Mouse (Mus musculus) stomach, embryonic 14.5 days (tissue): ENCODE data around the gene Slc38a6. TPM values are rescaled to one million over a fixed set of nuclear protein-coding genes. Genes with fewer than 3 reads are reported as not detected.

Source experiments
- ATAC-seq: fragments of 200-750 bp; cut with Nextera tagmentation; 2 replicates; pipeline ENCODE4 v1.8.0; 2017; ENCODE audit warnings: low read depth, moderate TSS enrichment; ENCODE audit not compliant: insufficient number of reproducible peaks, insufficient read depth, low FRiP score
- H3K27ac ChIP-seq: fragments of 300-500 bp; sonication (generic); 2 replicates; pipeline ENCODE4 v1.5.1; 2014; ENCODE audit warnings: mild to moderate bottlenecking, low read length, moderate library complexity, mixed read lengths
- H3K27me3 ChIP-seq: fragments of 300-500 bp; sonication (generic); 2 replicates; pipeline ENCODE4 v1.6.1; 2014; ENCODE audit warnings: low read length, control low read depth, mixed read lengths; ENCODE audit not compliant: control insufficient read depth, insufficient read depth
- H3K36me3 ChIP-seq: fragments of 300-500 bp; sonication (generic); 2 replicates; pipeline ENCODE4 v1.6.1; 2014; ENCODE audit warnings: mild to moderate bottlenecking, control low read depth, low read length, moderate library complexity, mixed read lengths; ENCODE audit not compliant: control insufficient read depth, insufficient read depth
- H3K4me1 ChIP-seq: fragments of 300-500 bp; sonication (generic); 2 replicates; pipeline ENCODE4 v1.6.1; 2014; ENCODE audit warnings: low read length, control low read depth, mixed read lengths; ENCODE audit not compliant: control insufficient read depth, insufficient read depth
- H3K4me2 ChIP-seq: fragments of 300-500 bp; sonication (generic); replicated peaks from 2 replicates; pipeline ENCODE4 v1.6.1; 2014; ENCODE audit warnings: low read depth, low read length, control low read depth
- H3K4me3 ChIP-seq: fragments of 300-500 bp; sonication (generic); 2 replicates; pipeline ENCODE4 v1.5.1; 2014; ENCODE audit warnings: low read depth, low read length, control low read depth
- H3K9ac ChIP-seq: fragments of 300-500 bp; sonication (generic); replicated peaks from 2 replicates; pipeline ENCODE4 v1.6.1; 2014; ENCODE audit warnings: low read depth, mild to moderate bottlenecking, control low read depth, low read length, moderate library complexity, mixed read lengths
- H3K9me3 ChIP-seq: fragments of 300-500 bp; sonication (generic); 2 replicates; pipeline ENCODE4 v1.6.1; 2016; ENCODE audit warnings: low read depth, low read length, control low read depth; ENCODE audit not compliant: control insufficient read depth
- whole genome bisulfite sequencing: fragments of 180-500 bp; shearing (Covaris S2); extraction: QIAGEN DNeasy Blood & Tissue Kit; methylation state at CpG from one replicate; pipeline ENCODE4 v1.1.7; 2014; 5-methylcytosine and 5-hydroxymethylcytosine counted together
- polyA plus RNA-seq: library from polyadenylated mRNA; unstranded; fragments of >200 nt; fragmentation: Nextera tagmentation; extraction: Ambion mirVana; gene quantifications from 2 replicates; pipeline ENCODE4 v1.2.1, GENCODE M21; 2014

The Slc38a6 gene
- polyA plus RNA-seq, 1 experiment from 2014 or later, result 10.3 TPM

GRCm38 (mm10) chr12:73325617-73326016, 39.0 kb downstream of the Slc38a6 start:
- H3K4me2 ChIP-seq, result no peak overlapping the region
- H3K9me3 ChIP-seq, result no peaks in the 10 kb centered on the region
- no peak overlapping the region for H3K9ac ChIP-seq
- no peak overlapping the region for H3K4me3 ChIP-seq
- WGBS, result 12% methylated on average over 4 of the region's 4 CpGs
- no peaks in the 10 kb centered on the region for H3K36me3 ChIP-seq
- no peaks in the 10 kb centered on the region for H3K4me1 ChIP-seq
- no peak overlapping the region for H3K27ac ChIP-seq
- no peak for ATAC-seq
- no peaks in the 10 kb centered on the region for H3K27me3 ChIP-seq

DNA sequence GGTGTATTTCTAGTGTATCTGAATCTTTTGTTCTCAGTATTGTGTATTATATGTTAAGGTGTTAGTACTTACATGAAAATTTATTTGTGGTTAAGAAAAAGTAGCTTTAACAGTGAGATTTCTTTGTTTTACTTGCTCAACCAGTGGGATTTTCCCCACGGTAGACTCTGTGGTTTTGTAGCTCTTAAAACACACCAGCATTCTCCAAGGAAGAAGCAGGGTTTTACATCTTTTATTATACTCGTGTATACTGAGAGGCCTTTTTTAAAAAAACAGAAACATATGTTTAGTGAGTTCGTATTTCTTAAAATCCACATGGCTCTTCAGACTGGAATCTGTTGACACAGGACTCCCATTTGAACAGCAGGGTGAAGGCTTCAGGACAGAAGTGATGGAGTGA, 40.8 kb downstream of the Slc38a6 start:
- 59% methylated on average over 3 of the region's 3 CpGs for WGBS
- ATAC-seq, result no peak
- Histone ChIP-seq H3K4me3 (no peak overlapping the region), H3K27me3 (no peaks in the 10 kb centered on the region), H3K4me2 (no peak overlapping the region), H3K4me1 (no peaks in the 10 kb centered on the region), H3K36me3 (no peaks in the 10 kb centered on the region), H3K27ac (no peak overlapping the region), H3K9me3 (no peaks in the 10 kb centered on the region), H3K9ac (no peak overlapping the region)

DNA sequence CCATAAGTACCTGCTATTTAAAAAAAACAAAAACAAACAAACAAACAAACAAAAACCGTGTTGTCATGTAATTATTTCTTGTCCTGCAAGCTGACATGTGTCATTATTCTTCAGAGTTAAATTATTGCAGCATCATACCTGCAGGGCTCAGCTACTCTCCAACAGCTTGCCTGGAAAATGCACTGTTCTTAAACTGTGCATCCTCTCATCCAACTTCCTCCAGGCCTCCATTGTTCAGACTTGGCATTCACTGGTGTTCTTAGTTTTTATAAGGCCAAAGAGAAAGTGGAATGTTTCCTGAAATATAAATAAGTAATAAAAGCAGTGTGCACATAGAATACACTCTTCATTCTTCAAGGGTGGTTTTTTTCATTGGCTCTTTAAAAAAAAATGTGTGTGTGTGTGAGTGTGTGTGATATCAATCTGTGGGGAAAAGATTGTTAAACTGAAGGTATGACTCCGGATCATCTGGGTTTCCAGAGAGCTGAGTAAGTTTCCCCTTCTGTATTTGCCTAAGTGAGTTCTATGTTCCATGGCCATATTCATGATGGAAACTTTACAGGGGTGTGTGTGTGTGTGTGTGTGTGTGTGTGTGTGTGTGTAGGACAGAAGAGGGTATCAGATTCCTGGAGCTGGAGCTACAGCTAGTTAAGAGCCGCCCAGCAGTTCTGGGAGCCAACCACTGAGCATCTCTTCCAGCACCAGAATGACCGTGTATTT, 42.0 kb downstream of the Slc38a6 start:
- H3K4me2 ChIP-seq, result no peak overlapping the region
- WGBS, result 79% methylated on average over 4 of the region's 4 CpGs
- H3K9me3 ChIP-seq, result no peaks in the 10 kb centered on the region
- H3K27me3 ChIP-seq, result no peaks in the 10 kb centered on the region
- H3K9ac ChIP-seq, result no peak overlapping the region
- no peaks in the 10 kb centered on the region for H3K36me3 ChIP-seq
- ATAC-seq, result no peak
- no peaks in the 10 kb centered on the region for H3K4me1 ChIP-seq
- no peak overlapping the region for H3K27ac ChIP-seq
- no peak overlapping the region for H3K4me3 ChIP-seq

DNA sequence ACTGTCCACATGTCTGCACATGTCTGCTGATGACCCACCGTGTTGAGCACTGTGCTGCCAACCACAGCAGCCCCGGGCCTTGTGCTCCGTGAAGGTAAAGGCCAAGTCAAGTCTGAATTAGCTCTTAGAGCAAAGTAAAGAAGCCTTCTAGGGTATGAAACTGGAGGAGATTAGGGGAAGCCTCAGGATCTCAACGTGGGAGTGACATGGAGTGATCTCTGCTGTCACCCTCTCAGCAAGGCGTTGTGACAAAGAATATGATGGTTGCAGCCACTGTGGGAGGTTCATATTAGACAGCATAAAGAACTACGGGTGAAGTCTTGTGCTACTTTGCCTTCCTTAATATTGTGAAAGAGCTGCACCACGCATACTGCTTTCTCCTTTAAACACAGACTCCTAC, 43.7 kb downstream of the Slc38a6 start:
- H3K9me3 ChIP-seq, result no peaks in the 10 kb centered on the region
- H3K4me2 ChIP-seq, result no peak overlapping the region
- H3K36me3 ChIP-seq, result no peaks in the 10 kb centered on the region
- no peak overlapping the region for H3K9ac ChIP-seq
- H3K27me3 ChIP-seq, result no peaks in the 10 kb centered on the region
- no peak for ATAC-seq
- H3K4me1 ChIP-seq, result no peaks in the 10 kb centered on the region
- no peak overlapping the region for H3K4me3 ChIP-seq
- WGBS, result 78% methylated on average over 7 of the region's 7 CpGs
- no peak overlapping the region for H3K27ac ChIP-seq

GRCm38 (mm10) chr12:73332701-73333100, 46.1 kb downstream of the Slc38a6 start:
- H3K9ac ChIP-seq, result no peak overlapping the region
- H3K4me3 ChIP-seq, result no peak overlapping the region
- ATAC-seq, result no peak
- H3K36me3 ChIP-seq, result no peaks in the 10 kb centered on the region
- no peaks in the 10 kb centered on the region for H3K9me3 ChIP-seq
- no peaks in the 10 kb centered on the region for H3K4me1 ChIP-seq
- no peak overlapping the region for H3K4me2 ChIP-seq
- H3K27ac ChIP-seq, result no peak overlapping the region
- H3K27me3 ChIP-seq, result no peaks in the 10 kb centered on the region
- 69% methylated on average over 4 of the region's 4 CpGs for WGBS

DNA sequence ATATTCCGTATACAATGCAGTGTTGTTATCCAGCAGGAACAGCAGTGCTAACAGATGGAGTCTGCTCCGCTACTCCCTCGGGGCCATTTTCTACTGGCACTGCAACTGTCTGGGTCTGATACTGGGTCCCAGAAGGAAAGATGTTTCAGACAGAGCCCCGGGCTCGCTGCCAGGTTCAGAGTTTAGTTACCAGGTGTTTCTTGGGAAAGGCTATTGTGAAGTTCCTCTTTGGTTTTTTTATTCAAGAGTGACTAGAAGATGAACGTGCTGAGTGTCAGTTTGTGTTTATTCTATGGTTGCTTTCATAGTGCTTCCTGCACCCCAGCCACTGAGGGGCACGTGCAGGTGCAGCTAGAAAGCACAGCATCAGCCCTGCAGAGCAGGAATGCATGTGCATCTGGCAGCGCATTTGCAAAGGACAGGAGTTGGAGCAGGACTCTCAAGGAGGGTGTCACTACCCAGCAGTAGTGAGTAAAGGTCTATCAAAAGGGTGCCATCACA, 47.5 kb downstream of the Slc38a6 start:
- no peak overlapping the region for H3K9ac ChIP-seq
- H3K4me3 ChIP-seq, result no peak overlapping the region
- no peak overlapping the region for H3K27ac ChIP-seq
- WGBS, result 53% methylated on average over 8 of the region's 8 CpGs
- H3K9me3 ChIP-seq, result no peaks in the 10 kb centered on the region
- H3K4me2 ChIP-seq, result no peak overlapping the region
- ATAC-seq, result no peak
- no peaks in the 10 kb centered on the region for H3K36me3 ChIP-seq
- H3K4me1 ChIP-seq, result no peaks in the 10 kb centered on the region
- H3K27me3 ChIP-seq, result no peaks in the 10 kb centered on the region

- H3K27ac ChIP-seq, result no peak overlapping the region
- no peak overlapping the region for H3K9ac ChIP-seq
- H3K27me3 ChIP-seq, result no peaks in the 10 kb centered on the region
- no peaks in the 10 kb centered on the region for H3K4me1 ChIP-seq
- no peak overlapping the region for H3K4me3 ChIP-seq
- no peak for ATAC-seq
- H3K4me2 ChIP-seq, result no peak overlapping the region
- 85% methylated on average over 7 of the region's 7 CpGs for WGBS
- H3K36me3 ChIP-seq, result no peaks in the 10 kb centered on the region
- H3K9me3 ChIP-seq, result no peaks in the 10 kb centered on the region
Observed at GRCm38 (mm10) chr12:73337127-73337526, 50.5 kb downstream of the Slc38a6 start.

DNA sequence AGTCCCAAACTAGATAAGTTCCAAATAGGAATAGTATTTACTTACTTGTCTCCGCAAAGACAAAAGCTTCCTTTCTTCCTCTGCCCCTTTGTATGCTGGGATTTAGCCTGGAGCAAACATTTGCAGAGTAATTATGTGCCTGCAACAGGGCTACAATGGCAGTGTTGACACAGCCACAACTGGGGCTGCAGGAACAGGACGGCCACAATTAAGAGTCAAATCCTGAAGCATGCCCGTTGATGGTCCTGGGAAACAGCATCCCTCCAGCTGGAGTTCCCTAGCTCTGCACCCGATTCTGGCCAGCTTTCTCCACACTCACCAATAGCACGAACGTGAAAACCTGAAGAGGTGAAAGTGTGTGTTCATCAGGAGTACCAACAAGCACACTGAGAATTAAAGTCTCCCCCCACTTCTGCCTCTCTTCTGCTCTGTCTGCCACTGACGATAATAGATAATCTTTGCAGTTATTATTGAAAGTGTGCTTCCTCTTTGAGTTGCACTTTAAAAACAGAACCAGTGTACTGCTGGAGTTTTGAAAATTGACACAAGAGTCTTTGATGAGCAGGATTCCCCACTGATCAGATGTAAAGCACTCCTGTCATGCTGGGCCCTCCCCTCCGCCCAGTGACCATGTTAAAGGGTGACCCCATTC, 54.2 kb downstream of the Slc38a6 start:
- no peaks in the 10 kb centered on the region for H3K27me3 ChIP-seq
- H3K36me3 ChIP-seq, result no peaks in the 10 kb centered on the region; the same call in 1 of the 2 replicates
- H3K9me3 ChIP-seq, result no peaks in the 10 kb centered on the region
- 45% methylated on average over 8 of the region's 8 CpGs for WGBS
- H3K4me2 ChIP-seq, result no peak overlapping the region
- no peak overlapping the region for H3K4me3 ChIP-seq
- peak; percentile 49; the same call in 1 of the 2 replicates for ATAC-seq
- H3K4me1 ChIP-seq, result no peaks in the 10 kb centered on the region
- H3K27ac ChIP-seq, result no peak overlapping the region
- no peak overlapping the region for H3K9ac ChIP-seq
